Mouse (Mus musculus): ENCODE data around the gene Pde10a. TPM values are rescaled to one million over a fixed set of nuclear protein-coding genes. Genes with fewer than 3 reads are reported as not detected.

Gene Pde10a
- polyA plus RNA-seq, 1 experiment from 2014 or later = 1.5 TPM

GRCm38 (mm10) chr17:8810201-8810600 lies 285.0 kb downstream of the Pde10a start:
- Histone ChIP-seq H3K4me2 (no peak overlapping the region), H3K9me3 (no peaks in the 10 kb centered on the region), H3K27ac (no peak overlapping the region), H3K27me3 (no peaks in the 10 kb centered on the region; the same call in 1 of the 2 replicates), H3K9ac (no peak overlapping the region), H3K36me3 (no peaks in the 10 kb centered on the region), H3K4me3 (no peak overlapping the region), H3K4me1 (peaks cover 20% of the 10 kb centered on the region)
- WGBS = 81% methylated on average over 8 of the region's 8 CpGs
- ATAC-seq (ENCODE audit: borderline replicate concordance, extremely low read depth, low FRiP score, low TSS enrichment) = no peak

GRCm38 (mm10) chr17:8812228-8812865 lies 287.2 kb downstream of the Pde10a start:
- H3K4me2 ChIP-seq = no peak overlapping the region; the same call in 1 of the 2 replicates
- no peak overlapping the region for H3K9ac ChIP-seq
- H3K4me3 ChIP-seq = no peak overlapping the region
- no peak for ATAC-seq (ENCODE audit: borderline replicate concordance, extremely low read depth, low FRiP score, low TSS enrichment)
- no peaks in the 10 kb centered on the region for H3K27me3 ChIP-seq
- peaks cover 20% of the 10 kb centered on the region for H3K4me1 ChIP-seq
- H3K9me3 ChIP-seq = no peaks in the 10 kb centered on the region
- 41% methylated on average over 12 of the region's 12 CpGs for WGBS
- H3K27ac ChIP-seq = no peak overlapping the region
- no peaks in the 10 kb centered on the region for H3K36me3 ChIP-seq

- ATAC-seq (ENCODE audit: borderline replicate concordance, extremely low read depth, low FRiP score, low TSS enrichment) = no peak
- no peak overlapping the region for H3K4me3 ChIP-seq
- 45% methylated on average over 3 of the region's 3 CpGs for WGBS
These were observed 288.8 kb downstream of the Pde10a start for GRCm38 (mm10) chr17:8813773-8814491.

GRCm38 (mm10) chr17:8815376-8815775 lies 290.2 kb downstream of the Pde10a start:
- Histone ChIP-seq H3K27ac (no peak overlapping the region), H3K4me1 (peaks cover 12% of the 10 kb centered on the region; the same call in 1 of the 2 replicates), H3K4me2 (no peak overlapping the region), H3K9me3 (no peaks in the 10 kb centered on the region), H3K27me3 (no peaks in the 10 kb centered on the region), H3K4me3 (no peak overlapping the region), H3K36me3 (no peaks in the 10 kb centered on the region), H3K9ac (no peak overlapping the region)
- no peak for ATAC-seq (ENCODE audit: borderline replicate concordance, extremely low read depth, low FRiP score, low TSS enrichment)
- WGBS = 91% methylated on average over 3 of the region's 3 CpGs

More at GRCm38 (mm10) chr17:8813773-8814491, 288.8 kb downstream of the Pde10a start:
- no peaks in the 10 kb centered on the region for H3K27me3 ChIP-seq
- no peak overlapping the region for H3K4me2 ChIP-seq
- H3K9ac ChIP-seq = no peak overlapping the region
- H3K9me3 ChIP-seq = no peaks in the 10 kb centered on the region
- H3K27ac ChIP-seq = no peak overlapping the region
- H3K4me1 ChIP-seq = peaks cover 20% of the 10 kb centered on the region
- no peaks in the 10 kb centered on the region for H3K36me3 ChIP-seq

GRCm38 (mm10) chr17:8815864-8816263 lies 290.7 kb downstream of the Pde10a start:
- Histone ChIP-seq H3K36me3 (no peaks in the 10 kb centered on the region), H3K27me3 (no peaks in the 10 kb centered on the region), H3K4me2 (no peak overlapping the region), H3K27ac (no peak overlapping the region), H3K4me1 (peaks cover 12% of the 10 kb centered on the region; the same call in 1 of the 2 replicates), H3K4me3 (no peak overlapping the region), H3K9ac (no peak overlapping the region), H3K9me3 (no peaks in the 10 kb centered on the region)
- 80% methylated on average over 5 of the region's 5 CpGs for WGBS
- no peak for ATAC-seq (ENCODE audit: borderline replicate concordance, extremely low read depth, low FRiP score, low TSS enrichment)

- H3K4me1 ChIP-seq = peaks cover 1% of the 10 kb centered on the region; the same call in 1 of the 2 replicates
- no peak for ATAC-seq (ENCODE audit: borderline replicate concordance, extremely low read depth, low FRiP score, low TSS enrichment)
- no peak overlapping the region for H3K4me3 ChIP-seq
- H3K9me3 ChIP-seq = no peaks in the 10 kb centered on the region
- H3K9ac ChIP-seq = no peak overlapping the region
- H3K27me3 ChIP-seq = no peaks in the 10 kb centered on the region
- no peak overlapping the region for H3K27ac ChIP-seq
- 74% methylated on average over 13 of the region's 13 CpGs for WGBS
- no peak overlapping the region for H3K4me2 ChIP-seq
- no peaks in the 10 kb centered on the region for H3K36me3 ChIP-seq
These were observed 293.5 kb downstream of the Pde10a start for GRCm38 (mm10) chr17:8818675-8819074.

GRCm38 (mm10) chr17:8823548-8823947 lies 298.4 kb downstream of the Pde10a start:
- Histone ChIP-seq H3K4me3 (no peak overlapping the region), H3K9ac (no peak overlapping the region), H3K36me3 (no peaks in the 10 kb centered on the region), H3K27ac (no peak overlapping the region), H3K9me3 (no peaks in the 10 kb centered on the region), H3K27me3 (no peaks in the 10 kb centered on the region), H3K4me1 (no peaks in the 10 kb centered on the region), H3K4me2 (no peak overlapping the region)
- 65% methylated on average over 7 of the region's 7 CpGs for WGBS
- no peak for ATAC-seq (ENCODE audit: borderline replicate concordance, extremely low read depth, low FRiP score, low TSS enrichment)

- Histone ChIP-seq H3K4me2 (no peak overlapping the region), H3K9me3 (no peaks in the 10 kb centered on the region), H3K36me3 (no peaks in the 10 kb centered on the region), H3K27me3 (no peaks in the 10 kb centered on the region), H3K4me1 (no peaks in the 10 kb centered on the region), H3K9ac (no peak overlapping the region), H3K4me3 (no peak overlapping the region), H3K27ac (no peak overlapping the region)
- ATAC-seq (ENCODE audit: borderline replicate concordance, extremely low read depth, low FRiP score, low TSS enrichment) = no peak
- WGBS = 85% methylated on average over 9 of the region's 9 CpGs
These were observed 302.0 kb downstream of the Pde10a start for GRCm38 (mm10) chr17:8827204-8827603.

GRCm38 (mm10) chr17:8831001-8831400 lies 305.8 kb downstream of the Pde10a start:
- no peaks in the 10 kb centered on the region for H3K36me3 ChIP-seq
- H3K27ac ChIP-seq = no peak overlapping the region
- 72% methylated on average over 5 of the region's 5 CpGs for WGBS
- H3K4me3 ChIP-seq = no peak overlapping the region
- H3K9me3 ChIP-seq = no peaks in the 10 kb centered on the region
- ATAC-seq (ENCODE audit: borderline replicate concordance, extremely low read depth, low FRiP score, low TSS enrichment) = no peak
- H3K27me3 ChIP-seq = no peaks in the 10 kb centered on the region
- H3K4me2 ChIP-seq = no peak overlapping the region
- no peaks in the 10 kb centered on the region for H3K4me1 ChIP-seq
- no peak overlapping the region for H3K9ac ChIP-seq

- Histone ChIP-seq H3K36me3 (no peaks in the 10 kb centered on the region), H3K27me3 (no peaks in the 10 kb centered on the region), H3K4me2 (no peak overlapping the region), H3K9me3 (no peaks in the 10 kb centered on the region), H3K27ac (no peak overlapping the region), H3K9ac (no peak overlapping the region), H3K4me3 (no peak overlapping the region), H3K4me1 (peaks cover 19% of the 10 kb centered on the region)
- ATAC-seq (ENCODE audit: borderline replicate concordance, extremely low read depth, low FRiP score, low TSS enrichment) = no peak
- WGBS = 87% methylated on average over 5 of the region's 5 CpGs
These were observed 311.1 kb downstream of the Pde10a start for GRCm38 (mm10) chr17:8836292-8836691.

- Histone ChIP-seq H3K4me3 (no peak overlapping the region), H3K27ac (no peak overlapping the region), H3K36me3 (no peaks in the 10 kb centered on the region), H3K9ac (no peak overlapping the region), H3K27me3 (no peaks in the 10 kb centered on the region), H3K9me3 (no peaks in the 10 kb centered on the region), H3K4me2 (no peak overlapping the region), H3K4me1 (peaks cover 23% of the 10 kb centered on the region)
- ATAC-seq (ENCODE audit: borderline replicate concordance, extremely low read depth, low FRiP score, low TSS enrichment) = no peak
- WGBS = 44% methylated on average over 8 of the region's 8 CpGs
These were observed 313.1 kb downstream of the Pde10a start for GRCm38 (mm10) chr17:8838252-8838651.

- no peaks in the 10 kb centered on the region for H3K9me3 ChIP-seq
- no peaks in the 10 kb centered on the region for H3K36me3 ChIP-seq
- peaks cover 23% of the 10 kb centered on the region for H3K4me1 ChIP-seq
- no peak overlapping the region for H3K9ac ChIP-seq
- no peak overlapping the region for H3K4me2 ChIP-seq
- no peak overlapping the region for H3K27ac ChIP-seq
- WGBS = 64% methylated on average over 10 of the region's 10 CpGs
- ATAC-seq (ENCODE audit: borderline replicate concordance, extremely low read depth, low FRiP score, low TSS enrichment) = 0 out of 2 replicates have a peak, but pooled peaks have one; percentile 23
- no peak overlapping the region for H3K4me3 ChIP-seq
- H3K27me3 ChIP-seq = no peaks in the 10 kb centered on the region
These were observed 314.3 kb downstream of the Pde10a start for GRCm38 (mm10) chr17:8839237-8840011.

Measured in lung, embryonic 15.5 days (tissue).